8 mouse cellular contexts compared by ENCODE assay signal in genomic region chr17:28036813-28037756, GRCm38 (mm10). TPM values are rescaled to one million over a fixed set of nuclear protein-coding genes. Genes with fewer than 3 reads are reported as not detected.
DNase-seq lines count a peak whose midpoint lies in the region; ATAC-seq lines count a peak whose summit lies in the region.

No protein-coding gene starts in this region.

- no peaks in the 10 kb centered on the region for H3K9me3 ChIP-seq in neural tube, embryonic 11.5 days (ENCODE audit: control insufficient read depth, low read length)

- WGBS in neural tube, embryonic 11.5 days: 51% methylated on average over 14 of the region's 14 CpGs

- H3K36me3 ChIP-seq in neural tube, embryonic 11.5 days (ENCODE audit: control insufficient read depth, insufficient read depth, low read length): peaks cover 4% of the 10 kb centered on the region; the same call in 1 of the 2 replicates

- H3K9ac ChIP-seq in neural tube, embryonic 11.5 days (ENCODE audit: low read length): no peak overlapping the region; the same call in 1 of the 2 replicates

- no peak overlapping the region for H3K4me3 ChIP-seq in neural tube, embryonic 11.5 days (ENCODE audit: low read depth, low read length)

- H3K4me2 ChIP-seq in neural tube, embryonic 11.5 days (ENCODE audit: low read depth): no peak overlapping the region

- DNase-seq in cerebellum, postnatal 10 days: peak; percentile 67
- DNase-seq in cerebellum, adult 11 months: no peak
- DNase-seq in neural tube, embryonic 11.5 days (ENCODE audit: low spot score): peak; percentile 70
- DNase-seq in neural tube, embryonic 10.5 days (ENCODE audit: extremely low spot score, low spot score): no peak
- DNase-seq in layer of hippocampus, postnatal 36 days: peak; percentile 50 to 62
- peak; percentile 74 for DNase-seq in retina, embryonic 14.5 days (ENCODE audit: low spot score)
- DNase-seq in urinary bladder, postnatal 25 days (ENCODE audit: low spot score): no peak
- no peak for DNase-seq in thymus, postnatal 25 days

- peak; percentile 49; the same call in 1 of the 2 replicates for ATAC-seq in neural tube, embryonic 11.5 days (ENCODE audit: insufficient read depth, low FRiP score, low TSS enrichment)

- peak overlapping the region; percentile 79 for H3K27ac ChIP-seq in neural tube, embryonic 11.5 days (ENCODE audit: low read depth, low read length)

- H3K27me3 ChIP-seq in neural tube, embryonic 11.5 days (ENCODE audit: control insufficient read depth, insufficient read depth, low read length): no peaks in the 10 kb centered on the region

- peaks cover 39% of the 10 kb centered on the region for H3K4me1 ChIP-seq in neural tube, embryonic 11.5 days (ENCODE audit: control insufficient read depth, insufficient read depth, low read length)

RNA-seq across cellular contexts. Expression of gene Tcp11, which starts 43.4 kb away (rescaled TPM):
- polyA plus RNA-seq in neural tube, embryonic 11.5 days (2014; fragmentation: Nextera tagmentation; extraction: Ambion mirVana): 0.69 and 0.76 TPM in 2 replicates
- 1 to 10 TPM; 1.0 to 1.5 TPM for total RNA-seq in layer of hippocampus, postnatal 36 days (2021)

Comparison
In these comparisons a context has a peak if more than half of its experiments do, and no peak if none do; other contexts are left out.
1. DNase-seq: peak in cerebellum, postnatal 10 days (2 of 2), neural tube, embryonic 11.5 days (single experiment), layer of hippocampus, postnatal 36 days (2 of 2) and retina, embryonic 14.5 days (single experiment); none in cerebellum, adult 11 months (single experiment), neural tube, embryonic 10.5 days (single experiment), urinary bladder, postnatal 25 days (single experiment) and thymus, postnatal 25 days (single experiment).